Mouse (Mus musculus) neural tube, embryonic 14.5 days (tissue): ENCODE results near the gene Nras. TPM values are rescaled to one million over a fixed set of nuclear protein-coding genes. Genes with fewer than 3 reads are reported as not detected.

ENCODE experiments used
- ATAC-seq: fragments of 200-750 bp; cut with Nextera tagmentation; 2 replicates; pipeline ENCODE4 v1.8.0; 2017; ENCODE audit warnings: low read depth, mild to moderate bottlenecking, moderate TSS enrichment, moderate library complexity
- H3K27ac ChIP-seq: fragments of 300-500 bp; sonication (generic); 2 replicates; pipeline ENCODE4 v1.5.1; 2014; ENCODE audit warnings: low read depth, mild to moderate bottlenecking, control low read depth, low read length, moderate library complexity, mixed read lengths
- H3K27me3 ChIP-seq: fragments of 300-500 bp; sonication (generic); 2 replicates; pipeline ENCODE4 v1.6.1; 2014; ENCODE audit warnings: low read length; ENCODE audit not compliant: control insufficient read depth, insufficient read depth
- H3K36me3 ChIP-seq: fragments of 300-500 bp; sonication (generic); 2 replicates; pipeline ENCODE4 v1.6.1; 2014; ENCODE audit warnings: low read length, mixed read lengths; ENCODE audit not compliant: control insufficient read depth, insufficient read depth
- H3K4me1 ChIP-seq: fragments of 300-500 bp; sonication (generic); 2 replicates; pipeline ENCODE4 v1.6.1; 2014; ENCODE audit warnings: low read length; ENCODE audit not compliant: control insufficient read depth, insufficient read depth
- H3K4me2 ChIP-seq: fragments of 300-500 bp; sonication (generic); 2 replicates; pipeline ENCODE4 v1.6.1; 2014; ENCODE audit warnings: mild to moderate bottlenecking, low read depth, low read length, control low read depth
- H3K4me3 ChIP-seq: fragments of 300-500 bp; sonication (generic); 2 replicates; pipeline ENCODE4 v1.5.1; 2014; ENCODE audit warnings: low read depth, low read length, control low read depth, mixed read lengths
- H3K9ac ChIP-seq: fragments of 300-500 bp; sonication (generic); replicated peaks from 2 replicates; pipeline ENCODE4 v1.6.1; 2014; ENCODE audit warnings: low read depth, mild to moderate bottlenecking, control low read depth, low read length, mixed read lengths
- H3K9me3 ChIP-seq: fragments of 300-500 bp; sonication (generic); 2 replicates; pipeline ENCODE4 v1.6.1; 2016; ENCODE audit warnings: low read length; ENCODE audit not compliant: control insufficient read depth
- WGBS: fragments of 180-500 bp; shearing (Covaris S2); extraction: QIAGEN DNeasy Blood & Tissue Kit; methylation state at CpG from one replicate; pipeline ENCODE4 v1.1.7; 2014; 5-methylcytosine and 5-hydroxymethylcytosine counted together
- polyA plus RNA-seq: library from polyadenylated mRNA; unstranded; fragments of >200 nt; fragmentation: Nextera tagmentation; extraction: Ambion mirVana; gene quantifications from 2 replicates; pipeline ENCODE4 v1.2.1, GENCODE M21; 2014

The Nras gene
- polyA plus RNA-seq, result 79.8 and 89.8 TPM in 2 replicates

DNA sequence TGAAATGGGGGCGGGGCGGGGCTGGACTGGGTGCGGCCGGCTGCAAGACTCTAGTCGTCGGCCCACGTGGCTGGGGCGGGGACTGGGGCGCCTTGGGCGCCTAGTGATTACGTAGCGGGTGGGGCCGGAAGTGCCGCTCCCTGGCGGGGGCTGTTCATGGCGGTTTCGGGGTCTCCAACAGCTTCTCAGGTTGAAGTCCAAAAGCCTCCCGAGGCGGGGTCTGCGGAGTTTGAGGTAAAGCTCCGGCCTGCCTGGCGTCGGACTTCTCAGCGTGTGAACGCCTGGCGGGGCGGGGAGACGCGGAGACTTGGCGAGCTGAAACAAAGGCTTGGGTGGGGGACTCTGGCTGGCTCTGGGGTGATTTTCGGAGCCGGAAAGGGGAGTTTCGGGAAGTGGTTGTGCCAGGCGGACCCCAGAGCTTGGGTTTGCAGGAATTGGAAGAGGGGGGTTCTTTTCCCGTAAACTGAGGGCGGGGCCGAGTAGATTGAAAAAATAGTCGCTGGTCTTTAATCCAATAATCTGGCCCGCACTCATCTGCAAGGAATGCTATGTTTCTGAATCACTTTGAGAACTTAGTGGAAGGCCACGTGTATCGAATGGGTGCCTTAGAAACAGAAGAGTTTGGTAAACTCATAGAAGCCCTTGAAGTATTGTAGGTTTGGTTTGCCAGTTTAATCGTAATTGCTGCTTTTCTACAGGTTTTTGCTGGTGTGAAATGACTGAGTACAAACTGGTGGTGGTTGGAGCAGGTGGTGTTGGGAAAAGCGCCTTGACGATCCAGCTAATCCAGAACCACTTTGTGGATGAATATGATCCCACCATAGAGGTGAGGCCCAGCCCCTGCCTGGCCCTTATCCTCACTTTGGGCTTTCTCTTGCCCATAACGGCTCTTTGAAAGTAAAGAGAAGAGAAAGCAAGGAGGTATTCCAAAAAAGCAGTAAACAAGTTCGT, at the start of gene Nras:
Gene Nras (plus strand): TSS at position 79 of the 951 bp plus-strand sequence.
- peak within 1 kb of the TSS; percentile 70 for H3K9ac ChIP-seq
- H3K4me1 ChIP-seq, result peaks cover 7% of the 10 kb centered on the region
- ATAC-seq, result peak; percentile 99
- H3K4me2 ChIP-seq, result peak within 1 kb of the TSS; percentile 59
- H3K9me3 ChIP-seq, result no peaks in the 10 kb centered on the region
- H3K27ac ChIP-seq, result peak within 1 kb of the TSS; percentile 92
- WGBS, result 2% methylated on average over 46 of the region's 46 CpGs
- peak within 1 kb of the TSS; percentile 74 for H3K4me3 ChIP-seq
- no peaks in the 10 kb centered on the region for H3K27me3 ChIP-seq
- H3K36me3 ChIP-seq, result peaks cover 57% of the 10 kb centered on the region

- WGBS, result 83% methylated on average over 2 of the region's 2 CpGs
- Histone ChIP-seq H3K27me3 (0 out of 2 replicates have a peak, but pooled peaks cover 2% of the 10 kb centered on the region), H3K36me3 (no peaks in the 10 kb centered on the region), H3K4me3 (no peak overlapping the region), H3K9ac (no peak overlapping the region), H3K9me3 (no peaks in the 10 kb centered on the region), H3K27ac (no peak overlapping the region), H3K4me2 (no peak overlapping the region), H3K4me1 (peaks cover 4% of the 10 kb centered on the region; the same call in 1 of the 2 replicates)
- no peak for ATAC-seq
Measured at GRCm38 (mm10) chr3:103017350-103017749, 40.7 kb upstream of the Nras start.

- Histone ChIP-seq H3K9ac (no peak overlapping the region), H3K27ac (no peak overlapping the region; the same call in 1 of the 2 replicates), H3K27me3 (0 out of 2 replicates have a peak, but pooled peaks cover 2% of the 10 kb centered on the region), H3K4me1 (peaks cover 7% of the 10 kb centered on the region; the same call in 1 of the 2 replicates), H3K9me3 (no peaks in the 10 kb centered on the region), H3K4me3 (peak overlapping the region; percentile 89; the same call in 1 of the 2 replicates), H3K36me3 (no peaks in the 10 kb centered on the region), H3K4me2 (peak overlapping the region; percentile 45)
- ATAC-seq, result no peak
- WGBS, result 93% methylated on average over 2 of the region's 2 CpGs
Measured at GRCm38 (mm10) chr3:103019462-103019861, 38.6 kb upstream of the Nras start.

GRCm38 (mm10) chr3:103020249-103020942, 37.7 kb upstream of the Nras start, which contains the start of gene Csde1:
Gene Csde1, plus strand, starts transcription at chr3:103020426.
- H3K9me3 ChIP-seq, result no peaks in the 10 kb centered on the region
- H3K27me3 ChIP-seq, result 0 out of 2 replicates have a peak, but pooled peaks cover 2% of the 10 kb centered on the region
- H3K36me3 ChIP-seq, result no peaks in the 10 kb centered on the region
- H3K4me3 ChIP-seq, result peak within 1 kb of the TSS; percentile 89
- WGBS, result under 1% methylated on average over 55 of the region's 55 CpGs
- peak within 1 kb of the TSS; percentile 64 for H3K4me2 ChIP-seq
- ATAC-seq, result peak; percentile 94
- H3K4me1 ChIP-seq, result peaks cover 7% of the 10 kb centered on the region; the same call in 1 of the 2 replicates
- H3K27ac ChIP-seq, result peak within 1 kb of the TSS; percentile 99
- peak within 1 kb of the TSS; percentile 99 for H3K9ac ChIP-seq

DNA sequence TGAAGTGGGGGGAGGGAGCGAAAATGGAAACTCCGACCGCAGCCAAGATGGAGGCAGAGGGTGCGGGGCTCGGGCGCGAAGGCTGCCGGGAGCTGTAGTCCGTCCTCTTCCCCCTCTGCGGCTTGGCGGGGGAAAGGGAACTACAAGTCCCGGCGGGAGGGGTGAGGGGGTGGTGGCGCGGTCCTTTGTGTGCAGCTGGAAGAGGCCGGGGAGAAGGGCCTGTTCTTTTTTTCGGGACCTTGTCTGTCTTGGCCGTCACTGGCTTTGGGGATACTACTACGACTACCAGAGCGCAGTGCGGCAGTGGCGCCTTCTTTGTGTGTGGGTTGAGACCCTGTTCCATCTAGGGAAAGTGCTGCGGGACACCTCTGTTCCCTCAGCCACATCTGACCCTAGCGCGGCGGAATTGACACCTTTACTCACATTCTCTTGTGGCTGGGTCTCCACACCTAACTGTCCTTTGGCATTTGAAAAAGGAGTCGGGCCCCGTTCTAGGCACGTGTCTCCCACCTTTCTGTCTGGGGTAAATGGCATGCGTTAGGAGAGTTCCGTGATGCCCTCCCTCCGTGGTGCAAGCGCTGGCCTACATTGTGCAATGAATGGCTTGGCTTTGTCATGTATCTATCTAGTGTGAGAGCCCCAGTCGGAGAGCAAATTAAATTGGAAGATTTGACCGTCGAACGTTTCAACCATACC, 37.0 kb upstream of the Nras start:
- H3K4me3 ChIP-seq, result peak overlapping the region; percentile 89
- ATAC-seq, result peak; percentile 95
- peaks cover 7% of the 10 kb centered on the region; the same call in 1 of the 2 replicates for H3K4me1 ChIP-seq
- H3K9ac ChIP-seq, result peak overlapping the region; percentile 99
- 0 out of 2 replicates have a peak, but pooled peaks cover 2% of the 10 kb centered on the region for H3K27me3 ChIP-seq
- peak overlapping the region; percentile 99 for H3K27ac ChIP-seq
- 0% methylated on average over 36 of the region's 37 CpGs for WGBS
- no peaks in the 10 kb centered on the region for H3K9me3 ChIP-seq
- no peaks in the 10 kb centered on the region for H3K36me3 ChIP-seq
- peak overlapping the region; percentile 64 for H3K4me2 ChIP-seq

- ATAC-seq, result no peak
- no peak overlapping the region for H3K4me2 ChIP-seq
- H3K27me3 ChIP-seq, result no peaks in the 10 kb centered on the region
- H3K9me3 ChIP-seq, result no peaks in the 10 kb centered on the region
- WGBS, result 95% methylated on average over 1 of the region's 1 CpGs
- H3K4me1 ChIP-seq, result peaks cover 7% of the 10 kb centered on the region; the same call in 1 of the 2 replicates
- no peak overlapping the region for H3K9ac ChIP-seq
- peaks cover 6% of the 10 kb centered on the region; the same call in 1 of the 2 replicates for H3K36me3 ChIP-seq
- no peak overlapping the region for H3K27ac ChIP-seq
- H3K4me3 ChIP-seq, result no peak overlapping the region
Measured at GRCm38 (mm10) chr3:103026174-103026573, 31.9 kb upstream of the Nras start.

DNA sequence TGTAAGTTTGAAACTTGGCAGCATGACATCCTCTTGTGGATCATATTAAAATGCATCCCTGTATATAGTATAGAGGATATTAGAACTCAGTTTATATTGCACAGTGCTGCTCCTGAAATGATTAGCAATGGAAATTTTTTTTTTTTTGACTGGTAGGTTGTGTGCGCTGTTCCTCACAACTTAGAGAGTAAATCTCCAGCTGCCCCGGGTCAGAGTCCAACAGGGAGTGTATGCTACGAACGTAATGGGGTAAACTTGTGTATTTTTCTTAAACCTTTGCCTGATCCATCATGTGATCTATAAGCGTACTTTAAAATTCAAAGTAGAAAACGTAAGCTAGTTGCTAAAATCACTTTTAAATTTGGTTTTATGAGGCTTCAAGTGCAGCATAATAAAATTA, 17.8 kb upstream of the Nras start:
- Histone ChIP-seq H3K9me3 (no peaks in the 10 kb centered on the region), H3K27me3 (no peaks in the 10 kb centered on the region), H3K36me3 (peaks cover 31% of the 10 kb centered on the region), H3K9ac (no peak overlapping the region), H3K4me2 (no peak overlapping the region), H3K4me1 (no peaks in the 10 kb centered on the region), H3K27ac (no peak overlapping the region), H3K4me3 (no peak overlapping the region)
- 97% methylated on average over 6 of the region's 6 CpGs for WGBS
- ATAC-seq, result no peak

DNA sequence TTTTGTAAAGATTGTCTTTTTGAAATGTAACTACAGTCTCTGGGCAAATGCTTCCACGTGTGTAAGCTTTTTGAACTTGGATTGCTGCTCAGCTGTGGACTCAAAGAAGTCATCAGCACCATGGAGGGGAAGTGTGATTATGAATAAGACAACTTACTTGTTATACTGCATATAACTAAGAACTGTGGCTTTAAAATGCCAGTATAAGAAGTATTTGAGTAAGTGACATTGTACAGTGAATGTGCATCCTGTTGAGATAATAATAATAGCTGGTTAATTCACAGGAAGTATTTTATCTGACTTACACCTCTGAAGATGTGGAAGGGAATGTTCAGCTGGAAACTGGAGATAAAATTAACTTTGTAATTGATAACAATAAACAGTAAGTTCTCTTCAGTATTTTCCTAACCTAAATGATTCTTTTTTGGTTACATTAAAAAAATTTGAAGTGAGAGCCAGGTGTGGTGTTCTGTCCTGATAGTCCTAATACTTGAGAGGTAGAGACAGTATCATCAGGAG, 17.2 kb upstream of the Nras start:
- no peaks in the 10 kb centered on the region for H3K9me3 ChIP-seq
- H3K36me3 ChIP-seq, result peaks cover 31% of the 10 kb centered on the region
- 94% methylated on average over 1 of the region's 1 CpGs for WGBS

More for the DNA sequence above, 17.2 kb upstream of the Nras start:
- no peak overlapping the region for H3K4me2 ChIP-seq
- no peak overlapping the region for H3K4me3 ChIP-seq
- no peak overlapping the region for H3K27ac ChIP-seq
- no peak for ATAC-seq
- H3K4me1 ChIP-seq, result no peaks in the 10 kb centered on the region
- H3K9ac ChIP-seq, result no peak overlapping the region
- H3K27me3 ChIP-seq, result no peaks in the 10 kb centered on the region
